Mouse (Mus musculus): ENCODE results near the gene Fam229a. TPM values are rescaled to one million over a fixed set of nuclear protein-coding genes. Genes with fewer than 3 reads are reported as not detected.

Fam229a gene
- polyA plus RNA-seq, 1 experiment from 2014 or later: not detected

DNA sequence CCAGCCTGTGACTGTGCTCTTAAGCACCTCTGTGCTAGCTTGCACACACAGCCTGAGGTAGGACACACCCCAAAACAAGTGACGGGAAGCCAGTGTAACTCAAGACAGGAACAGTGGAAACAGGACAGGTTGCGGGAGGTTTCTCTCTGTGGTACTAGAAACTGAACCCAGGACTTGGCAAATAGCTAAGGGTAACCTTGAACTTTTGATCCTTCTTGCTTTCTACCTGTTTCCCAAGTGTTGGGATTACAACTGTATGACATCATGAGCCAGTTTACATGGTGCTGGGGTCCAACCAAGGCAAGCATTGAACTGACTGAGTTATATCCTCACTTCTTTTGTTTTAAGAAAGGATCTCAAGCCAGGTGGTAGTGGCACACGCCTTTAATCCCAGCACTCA, 11.1 kb upstream of the Fam229a start:
- Histone ChIP-seq H3K4me3 (ENCODE audit: low read depth, low read length) (no peak overlapping the region), H3K9ac (ENCODE audit: low read length) (no peak overlapping the region), H3K27me3 (replicated peaks; ENCODE audit: control insufficient read depth, insufficient read depth, low read length) (no peaks in the 10 kb centered on the region), H3K36me3 (ENCODE audit: control insufficient read depth, insufficient read depth, low read length) (peaks cover 87% of the 10 kb centered on the region), H3K9me3 (replicated peaks; ENCODE audit: control insufficient read depth, low read length) (no peaks in the 10 kb centered on the region), H3K4me2 (ENCODE audit: low read length) (no peak overlapping the region), H3K4me1 (ENCODE audit: control insufficient read depth, insufficient read depth, low read length) (no peaks in the 10 kb centered on the region), H3K27ac (ENCODE audit: low read depth, low read length) (no peak overlapping the region)
- no peak for DNase-seq (ENCODE audit: low spot score)
- no peak for ATAC-seq
- WGBS: 96% methylated on average over 3 of the region's 3 CpGs

DNA sequence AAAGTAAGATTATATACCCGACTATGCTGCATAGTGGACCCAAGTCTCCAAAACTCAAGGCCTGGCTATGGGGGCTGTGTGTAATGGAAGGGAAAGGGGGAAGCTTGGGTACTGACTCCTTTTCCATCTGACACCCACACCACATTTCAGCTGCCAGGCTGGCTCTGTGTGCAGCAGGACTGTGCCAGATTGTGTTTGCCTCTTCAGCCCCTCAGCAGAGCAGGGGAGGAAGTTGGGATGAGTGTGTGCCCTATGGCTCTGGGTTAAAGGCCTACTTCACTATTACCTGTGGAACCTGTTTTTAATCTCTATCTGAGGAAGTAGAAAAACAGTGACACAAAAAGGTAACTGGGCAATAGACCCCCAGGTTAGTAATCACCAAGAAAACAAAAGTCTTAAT, 9.9 kb upstream of the Fam229a start:
- Histone ChIP-seq H3K27ac (ENCODE audit: low read depth, low read length) (no peak overlapping the region), H3K4me1 (ENCODE audit: control insufficient read depth, insufficient read depth, low read length) (no peaks in the 10 kb centered on the region), H3K4me2 (ENCODE audit: low read length) (no peak overlapping the region), H3K36me3 (ENCODE audit: control insufficient read depth, insufficient read depth, low read length) (peaks cover 89% of the 10 kb centered on the region), H3K9ac (ENCODE audit: low read length) (no peak overlapping the region), H3K4me3 (ENCODE audit: low read depth, low read length) (no peak overlapping the region), H3K27me3 (replicated peaks; ENCODE audit: control insufficient read depth, insufficient read depth, low read length) (no peaks in the 10 kb centered on the region), H3K9me3 (replicated peaks; ENCODE audit: control insufficient read depth, low read length) (no peaks in the 10 kb centered on the region)
- ATAC-seq (no peak), DNase-seq (ENCODE audit: low spot score) (no peak)
- WGBS: 94% methylated on average over 1 of the region's 1 CpGs

DNA sequence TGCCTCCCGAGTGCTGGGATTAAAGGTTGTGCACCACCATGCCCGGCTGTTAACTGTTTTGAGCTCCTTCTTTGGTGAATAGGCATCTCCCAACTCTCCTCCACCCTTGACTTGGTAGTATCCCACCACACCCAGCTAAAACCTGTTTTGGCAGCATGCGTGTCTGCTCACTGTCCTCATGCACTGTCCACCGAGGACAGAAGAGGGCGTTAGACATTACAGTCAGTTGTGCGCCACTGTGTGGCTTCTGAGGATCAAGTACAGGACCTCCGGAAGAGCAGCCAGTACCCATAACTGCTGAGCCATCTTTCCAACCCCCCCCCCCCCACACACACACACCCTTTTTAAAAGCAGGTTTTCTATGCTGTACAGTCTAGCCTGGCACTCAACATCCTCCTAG, 3.7 kb downstream of the Fam229a start:
- Histone ChIP-seq H3K9me3 (replicated peaks; ENCODE audit: control insufficient read depth, low read length) (no peaks in the 10 kb centered on the region), H3K9ac (ENCODE audit: low read length) (no peak overlapping the region), H3K27ac (ENCODE audit: low read depth, low read length) (no peak overlapping the region), H3K4me3 (ENCODE audit: low read depth, low read length) (no peak overlapping the region), H3K27me3 (replicated peaks; ENCODE audit: control insufficient read depth, insufficient read depth, low read length) (peaks cover 12% of the 10 kb centered on the region), H3K4me2 (ENCODE audit: low read length) (no peak overlapping the region), H3K36me3 (ENCODE audit: control insufficient read depth, insufficient read depth, low read length) (no peaks in the 10 kb centered on the region), H3K4me1 (ENCODE audit: control insufficient read depth, insufficient read depth, low read length) (peaks cover 20% of the 10 kb centered on the region)
- ATAC-seq (no peak), DNase-seq (ENCODE audit: low spot score) (no peak)
- 65% methylated on average over 6 of the region's 7 CpGs for WGBS

DNA sequence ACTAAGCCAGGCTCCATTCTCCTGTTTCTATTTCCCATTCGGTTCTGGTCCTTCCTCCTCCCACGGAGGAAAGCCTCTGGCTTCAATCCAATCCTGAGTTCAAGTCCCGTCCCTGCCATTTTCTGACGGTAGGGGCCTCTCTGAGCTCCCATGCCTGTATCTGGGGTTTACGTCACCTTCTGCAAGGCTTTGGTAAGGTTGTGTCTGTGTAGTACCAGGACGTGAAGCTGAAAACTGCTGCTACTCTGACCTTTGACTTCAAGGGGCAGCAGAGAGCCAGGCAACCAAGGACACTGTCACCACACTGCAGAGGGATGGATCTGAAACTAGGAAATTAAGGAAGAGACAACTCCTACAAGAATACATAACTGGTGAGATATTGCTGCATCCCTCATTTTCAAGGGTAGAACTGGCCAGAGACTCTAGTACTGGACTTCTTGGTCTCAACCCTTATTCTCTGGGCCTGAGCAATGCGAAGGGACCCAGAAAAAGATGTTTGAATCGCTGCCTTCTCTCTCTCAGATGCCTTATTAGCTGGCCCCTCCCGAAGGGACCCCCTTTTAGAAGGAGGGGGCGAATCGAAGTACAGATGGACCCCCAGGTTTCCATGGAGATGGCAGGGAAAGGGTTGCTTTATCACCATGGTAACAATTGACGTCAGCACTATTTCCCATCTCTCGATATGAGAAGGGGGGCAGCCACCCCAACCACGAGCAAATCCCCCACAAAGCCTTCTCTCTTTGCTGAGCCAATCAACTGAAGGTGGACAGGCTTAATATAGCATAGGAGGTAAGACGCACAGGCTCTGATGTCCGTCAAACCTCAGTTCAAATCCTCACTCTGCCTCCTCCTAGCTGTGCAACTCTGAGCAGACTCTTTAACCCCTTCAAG, 4.9 kb downstream of the Fam229a start:
- H3K9ac ChIP-seq (ENCODE audit: low read length): peak overlapping the region; percentile 43; the same call in 1 of the 2 replicates
- peak; percentile 89 for DNase-seq (ENCODE audit: low spot score)

GRCm38 (mm10) chr4:129496631-129497030, 5.6 kb downstream of the Fam229a start:
- H3K4me3 ChIP-seq (ENCODE audit: low read depth, low read length): peak overlapping the region; percentile 9; the same call in 1 of the 2 replicates

More for the DNA sequence above, 4.9 kb downstream of the Fam229a start:
- peak; percentile 42 for ATAC-seq
- H3K9me3 ChIP-seq (replicated peaks; ENCODE audit: control insufficient read depth, low read length): no peaks in the 10 kb centered on the region
- peaks cover 11% of the 10 kb centered on the region for H3K27me3 ChIP-seq (replicated peaks; ENCODE audit: control insufficient read depth, insufficient read depth, low read length)
- peaks cover 20% of the 10 kb centered on the region for H3K4me1 ChIP-seq (ENCODE audit: control insufficient read depth, insufficient read depth, low read length)
- H3K4me2 ChIP-seq (ENCODE audit: low read length): peak overlapping the region; percentile 33
- no peaks in the 10 kb centered on the region for H3K36me3 ChIP-seq (ENCODE audit: control insufficient read depth, insufficient read depth, low read length)
- peak overlapping the region; percentile 80 for H3K27ac ChIP-seq (ENCODE audit: low read depth, low read length)
- H3K4me3 ChIP-seq (ENCODE audit: low read depth, low read length): peak overlapping the region; percentile 9; the same call in 1 of the 2 replicates
- 20% methylated on average over 16 of the region's 16 CpGs for WGBS

DNA sequence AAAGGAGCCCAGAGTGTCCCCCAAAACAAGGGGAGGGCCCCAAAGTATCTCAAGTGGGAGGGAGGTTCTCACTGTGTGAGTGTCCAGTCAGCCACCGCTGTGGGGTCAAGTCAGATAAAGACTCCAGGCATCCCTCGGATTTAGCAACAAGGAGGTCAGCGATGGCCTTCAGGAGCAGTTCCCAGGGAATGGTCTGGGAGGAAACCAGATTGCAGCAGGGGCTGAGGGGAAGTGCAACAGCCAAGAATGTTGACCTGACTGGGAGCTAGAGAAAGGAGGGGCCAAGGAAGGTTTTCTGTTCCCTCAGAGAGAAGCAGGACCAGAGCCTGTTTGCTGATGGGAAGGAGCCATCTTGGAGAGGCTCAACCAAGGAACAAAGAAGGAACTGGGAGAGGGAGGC, 8.0 kb downstream of the Fam229a start:
- 80% methylated on average over 3 of the region's 3 CpGs for WGBS
- no peak for ATAC-seq
- Histone ChIP-seq H3K27me3 (replicated peaks; ENCODE audit: control insufficient read depth, insufficient read depth, low read length) (no peaks in the 10 kb centered on the region), H3K9me3 (replicated peaks; ENCODE audit: control insufficient read depth, low read length) (no peaks in the 10 kb centered on the region), H3K9ac (ENCODE audit: low read length) (no peak overlapping the region), H3K36me3 (ENCODE audit: control insufficient read depth, insufficient read depth, low read length) (no peaks in the 10 kb centered on the region), H3K4me2 (ENCODE audit: low read length) (no peak overlapping the region), H3K27ac (ENCODE audit: low read depth, low read length) (no peak overlapping the region), H3K4me1 (ENCODE audit: control insufficient read depth, insufficient read depth, low read length) (peaks cover 13% of the 10 kb centered on the region), H3K4me3 (ENCODE audit: low read depth, low read length) (no peak overlapping the region)
- no peak for DNase-seq (ENCODE audit: low spot score)

More at GRCm38 (mm10) chr4:129496631-129497030, 5.6 kb downstream of the Fam229a start:
- 44% methylated on average over 6 of the region's 6 CpGs for WGBS
- no peak for ATAC-seq
- Histone ChIP-seq H3K4me1 (ENCODE audit: control insufficient read depth, insufficient read depth, low read length) (peaks cover 13% of the 10 kb centered on the region), H3K27me3 (replicated peaks; ENCODE audit: control insufficient read depth, insufficient read depth, low read length) (peaks cover 4% of the 10 kb centered on the region), H3K9ac (ENCODE audit: low read length) (peak overlapping the region; percentile 43; the same call in 1 of the 2 replicates), H3K4me2 (ENCODE audit: low read length) (peak overlapping the region; percentile 33), H3K27ac (ENCODE audit: low read depth, low read length) (peak overlapping the region; percentile 80), H3K36me3 (ENCODE audit: control insufficient read depth, insufficient read depth, low read length) (no peaks in the 10 kb centered on the region), H3K9me3 (replicated peaks; ENCODE audit: control insufficient read depth, low read length) (no peaks in the 10 kb centered on the region)
- no peak for DNase-seq (ENCODE audit: low spot score)

DNA sequence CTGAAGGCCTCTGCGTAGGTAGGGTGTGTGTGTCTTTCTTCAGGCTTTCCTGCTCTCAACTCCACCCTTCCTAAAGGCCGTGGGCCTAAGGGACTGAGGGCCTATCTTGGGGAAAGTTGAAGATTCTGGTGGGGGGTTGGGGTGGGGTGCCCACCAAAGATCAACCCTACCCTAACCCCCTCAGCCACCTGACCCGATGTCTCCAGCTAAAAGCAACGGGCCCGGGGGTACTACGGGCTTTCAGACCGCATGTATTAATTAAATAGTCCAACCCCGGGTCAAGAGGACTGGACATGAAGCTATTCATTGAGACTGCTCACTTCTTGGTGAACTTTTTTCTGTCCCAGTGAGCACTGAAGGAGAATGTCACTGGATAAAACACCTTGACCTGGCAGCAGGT, 9.0 kb downstream of the Fam229a start:
- Histone ChIP-seq H3K36me3 (ENCODE audit: control insufficient read depth, insufficient read depth, low read length) (no peaks in the 10 kb centered on the region), H3K9ac (ENCODE audit: low read length) (no peak overlapping the region), H3K4me2 (ENCODE audit: low read length) (peak overlapping the region; percentile 75), H3K4me1 (ENCODE audit: control insufficient read depth, insufficient read depth, low read length) (peaks cover 13% of the 10 kb centered on the region), H3K27ac (ENCODE audit: low read depth, low read length) (peak overlapping the region; percentile 41; the same call in 1 of the 2 replicates), H3K4me3 (ENCODE audit: low read depth, low read length) (0 out of 2 replicates have a peak overlapping the region, but pooled peaks have one; percentile 54), H3K27me3 (replicated peaks; ENCODE audit: control insufficient read depth, insufficient read depth, low read length) (no peaks in the 10 kb centered on the region), H3K9me3 (replicated peaks; ENCODE audit: control insufficient read depth, low read length) (no peaks in the 10 kb centered on the region)
- 80% methylated on average over 8 of the region's 8 CpGs for WGBS
- DNase-seq (ENCODE audit: low spot score): no peak
- ATAC-seq: 0 out of 2 replicates have a peak, but pooled peaks have one; percentile 4

DNA sequence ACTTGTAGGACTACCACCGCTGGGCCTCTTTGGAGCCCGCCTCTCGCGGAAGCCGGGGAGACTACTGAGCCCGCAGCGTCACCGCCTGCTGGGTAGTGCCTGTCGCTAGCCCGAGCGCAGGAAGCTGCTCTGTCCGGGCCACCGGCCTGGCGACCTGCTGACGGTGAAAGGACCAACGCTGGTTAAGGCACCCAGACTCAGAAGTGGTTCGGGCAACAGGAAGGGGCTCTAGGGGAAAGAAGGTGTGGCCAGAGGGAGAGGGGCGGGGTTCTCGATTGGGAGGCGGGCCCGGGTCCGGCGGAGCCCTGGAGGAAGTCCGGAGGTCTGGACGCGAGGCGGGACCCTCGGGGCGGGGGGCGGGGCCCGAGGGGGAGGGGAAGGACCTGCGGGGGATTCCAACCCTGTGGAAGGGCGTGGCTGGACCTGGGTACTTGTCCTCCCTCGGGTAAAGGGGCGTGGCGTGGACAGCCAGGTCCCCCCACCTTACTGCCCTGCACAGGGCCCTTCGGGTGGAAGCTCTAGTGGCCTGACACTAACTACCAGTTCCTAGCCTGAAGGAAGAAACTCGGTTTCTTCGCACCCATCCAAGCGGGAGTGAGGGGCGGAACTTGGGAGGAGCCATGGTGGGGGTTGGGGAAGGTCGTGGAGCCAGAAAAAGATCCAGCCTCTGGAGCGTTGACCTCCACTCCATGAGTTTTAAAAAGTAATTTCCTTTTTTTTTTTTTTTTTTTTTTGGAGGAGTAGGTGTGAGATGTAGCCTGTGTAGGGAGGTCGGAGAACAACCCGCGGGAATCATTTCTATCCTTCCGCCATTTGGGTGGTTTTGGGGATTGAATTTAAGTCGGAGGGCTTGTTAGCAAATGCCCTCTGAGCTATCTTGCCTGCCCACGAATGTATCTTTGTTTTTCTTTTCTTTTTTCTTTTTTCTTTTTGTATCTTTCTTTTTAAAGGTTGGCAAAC, 9.9 kb downstream of the Fam229a start:
- no peaks in the 10 kb centered on the region for H3K36me3 ChIP-seq (ENCODE audit: control insufficient read depth, insufficient read depth, low read length)
- ATAC-seq (peak; percentile 89), DNase-seq (ENCODE audit: low spot score) (peak; percentile 81)
- H3K27ac ChIP-seq (ENCODE audit: low read depth, low read length): peak overlapping the region; percentile 41; the same call in 1 of the 2 replicates
- H3K27me3 ChIP-seq (replicated peaks; ENCODE audit: control insufficient read depth, insufficient read depth, low read length): no peaks in the 10 kb centered on the region
- H3K4me3 ChIP-seq (ENCODE audit: low read depth, low read length): peak overlapping the region; percentile 54
- peak overlapping the region; percentile 75 for H3K4me2 ChIP-seq (ENCODE audit: low read length)
- no peaks in the 10 kb centered on the region for H3K9me3 ChIP-seq (replicated peaks; ENCODE audit: control insufficient read depth, low read length)
- 2% methylated on average over 40 of the region's 49 CpGs for WGBS
- peaks cover 9% of the 10 kb centered on the region for H3K4me1 ChIP-seq (ENCODE audit: control insufficient read depth, insufficient read depth, low read length)
- peak overlapping the region; percentile 63 for H3K9ac ChIP-seq (ENCODE audit: low read length)

Measured in forebrain, embryonic 14.5 days (tissue).